Mouse (Mus musculus): Measurements from ENCODE around the gene Tlx1.
A peak's percentile ranks its signal among the peaks of the same experiment; 100 is the strongest.

Gene Tlx1

DNA sequence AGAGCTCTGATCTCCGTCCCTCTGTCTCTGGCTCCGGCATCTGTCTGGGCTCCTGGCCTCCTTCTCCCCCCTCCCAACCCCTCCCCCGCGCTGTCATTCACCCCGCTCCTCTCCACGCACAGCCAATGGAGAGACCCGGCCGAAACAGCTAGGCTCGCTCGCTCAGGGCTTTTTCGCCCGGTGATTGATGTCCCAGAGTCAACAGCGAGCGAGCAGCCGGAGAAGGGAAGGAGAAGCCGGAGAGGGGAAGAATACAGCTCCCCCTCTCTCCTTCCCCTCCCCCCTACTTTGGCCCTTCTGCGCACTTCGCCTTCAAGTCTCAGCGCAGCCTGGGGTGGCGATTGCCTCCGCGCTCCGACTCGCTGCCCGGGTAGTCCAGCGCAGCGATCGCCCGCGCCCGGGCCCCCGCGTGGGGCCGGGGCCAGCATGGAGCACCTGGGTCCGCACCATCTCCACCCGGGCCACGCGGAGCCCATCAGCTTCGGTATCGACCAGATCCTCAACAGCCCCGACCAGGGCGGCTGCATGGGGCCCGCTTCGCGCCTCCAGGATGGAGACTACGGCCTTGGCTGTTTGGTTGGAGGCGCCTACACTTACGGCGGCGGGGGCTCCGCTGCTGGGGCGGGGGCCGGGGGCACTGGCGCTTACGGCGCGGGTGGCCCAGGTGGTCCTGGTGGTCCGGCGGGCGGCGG lies at the start of gene Tlx1:
TSS of gene Tlx1 (plus strand) at position 191 of the 692 bp plus-strand sequence.
- DNase-seq (ENCODE audit: low spot score) = peak; percentile 74

DNA sequence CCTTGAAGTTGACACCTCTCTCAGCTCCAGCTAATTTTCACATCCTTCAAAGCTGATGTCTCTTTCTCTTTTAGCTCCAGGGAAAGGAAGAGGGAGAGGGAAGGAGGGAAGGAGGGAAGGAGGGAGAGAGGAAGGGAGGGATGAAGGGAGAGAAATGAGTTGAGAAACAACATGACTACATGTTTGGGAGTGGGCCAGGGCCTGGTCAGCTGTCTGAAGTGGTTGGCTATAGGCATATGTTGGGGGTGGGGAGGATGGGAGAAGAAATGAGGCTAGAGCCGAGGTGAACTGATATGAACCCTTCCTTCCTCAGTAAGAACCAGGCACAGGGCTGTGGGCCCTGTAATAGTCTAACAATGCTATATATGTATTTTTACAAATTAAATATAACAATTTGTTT lies 44.9 kb upstream of the Tlx1 start:
- no peak for DNase-seq (ENCODE audit: low spot score)

GRCm38 (mm10) chr19:45106689-45107088 lies 43.8 kb upstream of the Tlx1 start:
- DNase-seq (ENCODE audit: low spot score) = no peak

DNA sequence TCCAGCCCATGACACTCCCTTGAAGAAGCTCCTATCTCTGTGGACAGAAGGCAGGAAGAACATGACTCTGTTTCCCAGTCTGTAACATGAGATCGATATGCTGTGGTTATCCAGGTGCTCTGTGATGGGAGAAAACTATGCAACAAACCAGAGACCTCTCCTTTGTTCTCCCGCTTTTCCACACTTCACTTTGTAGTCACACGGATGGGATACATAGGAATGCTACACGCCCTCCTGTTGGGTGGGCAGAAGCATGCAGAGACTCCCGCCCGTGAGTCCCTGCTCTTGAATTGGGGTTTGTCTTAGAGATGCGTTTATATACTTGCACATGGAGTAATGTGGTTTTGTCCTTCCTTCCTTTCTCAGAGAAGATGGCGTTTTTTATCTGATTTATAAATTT lies 39.8 kb upstream of the Tlx1 start:
- DNase-seq (ENCODE audit: low spot score) = no peak

DNA sequence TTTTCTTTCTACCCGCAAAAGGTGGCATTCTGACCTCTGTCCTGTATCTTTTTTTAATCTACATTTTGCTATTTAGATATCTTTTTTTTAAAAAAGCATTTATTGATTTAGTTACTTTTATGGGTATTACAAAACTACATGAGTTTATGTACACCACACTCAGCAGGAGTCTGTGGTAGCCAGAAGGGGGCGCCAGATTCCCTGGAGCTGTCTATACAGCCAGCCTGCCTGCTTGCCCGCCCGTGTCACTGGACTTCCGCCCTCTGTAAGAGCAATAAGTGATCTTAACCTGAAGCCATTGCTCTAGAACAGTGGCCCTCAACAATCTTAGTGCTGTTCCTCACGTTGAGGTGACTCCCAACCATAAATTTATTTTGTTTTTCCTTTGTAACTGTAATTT lies 38.0 kb upstream of the Tlx1 start:
- DNase-seq (ENCODE audit: low spot score) = no peak

DNA sequence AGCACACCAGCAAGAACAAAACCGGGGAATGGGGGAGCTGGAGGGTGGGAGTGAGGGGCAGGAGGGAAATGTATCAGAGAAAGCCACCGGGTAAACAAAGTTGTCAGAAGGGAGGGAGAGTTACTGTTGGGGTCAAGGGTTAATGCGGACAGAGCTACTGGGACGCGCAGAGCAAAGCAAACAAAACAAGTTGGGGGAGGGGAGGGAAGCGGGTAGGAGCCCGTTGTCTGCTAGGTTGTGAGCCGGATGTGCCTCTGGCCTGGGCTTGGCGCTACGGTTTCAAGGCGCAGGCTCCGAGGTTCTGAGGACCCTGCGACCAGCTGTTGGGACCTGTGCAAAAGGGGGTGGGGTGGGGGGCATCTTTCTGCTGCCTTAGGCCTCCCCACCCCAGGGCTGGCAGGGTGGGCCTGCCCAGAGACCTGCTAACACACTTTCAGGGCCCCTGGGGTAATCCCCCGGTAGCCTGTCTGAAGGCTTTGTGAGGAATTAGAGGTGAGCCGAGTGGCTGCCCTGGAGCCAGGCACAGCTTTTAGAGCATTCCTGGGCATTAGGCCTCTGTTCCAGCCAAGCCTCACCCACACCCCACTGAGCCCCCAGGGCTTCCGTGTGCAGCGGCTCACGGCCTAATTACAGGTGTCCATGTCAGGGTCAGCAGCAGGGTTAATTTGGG lies 36.6 kb upstream of the Tlx1 start:
- peak; percentile 86 for DNase-seq (ENCODE audit: low spot score)

GRCm38 (mm10) chr19:45114772-45115171 lies 35.7 kb upstream of the Tlx1 start:
- DNase-seq (ENCODE audit: low spot score) = no peak

DNA sequence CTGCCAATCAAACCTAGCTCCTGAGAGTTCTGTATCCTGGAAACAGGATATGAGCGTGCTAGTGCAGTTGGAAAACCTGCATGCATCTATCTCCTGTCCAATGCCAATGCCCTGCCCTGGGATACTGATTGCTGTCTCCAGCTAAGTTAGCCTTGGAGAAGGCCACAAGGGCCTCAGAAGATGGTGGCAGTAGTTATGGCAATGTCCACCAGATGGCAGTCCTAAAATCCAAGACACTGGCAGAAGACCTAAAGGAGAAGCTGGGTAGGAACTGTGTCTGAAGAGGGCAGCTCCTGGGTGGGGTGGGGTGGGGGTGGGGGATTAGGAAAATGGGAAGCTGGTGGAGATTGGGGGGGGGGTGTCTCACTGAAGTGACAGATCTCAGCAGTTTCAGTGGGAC lies 33.7 kb upstream of the Tlx1 start:
- DNase-seq (ENCODE audit: low spot score) = peak; percentile 76

DNA sequence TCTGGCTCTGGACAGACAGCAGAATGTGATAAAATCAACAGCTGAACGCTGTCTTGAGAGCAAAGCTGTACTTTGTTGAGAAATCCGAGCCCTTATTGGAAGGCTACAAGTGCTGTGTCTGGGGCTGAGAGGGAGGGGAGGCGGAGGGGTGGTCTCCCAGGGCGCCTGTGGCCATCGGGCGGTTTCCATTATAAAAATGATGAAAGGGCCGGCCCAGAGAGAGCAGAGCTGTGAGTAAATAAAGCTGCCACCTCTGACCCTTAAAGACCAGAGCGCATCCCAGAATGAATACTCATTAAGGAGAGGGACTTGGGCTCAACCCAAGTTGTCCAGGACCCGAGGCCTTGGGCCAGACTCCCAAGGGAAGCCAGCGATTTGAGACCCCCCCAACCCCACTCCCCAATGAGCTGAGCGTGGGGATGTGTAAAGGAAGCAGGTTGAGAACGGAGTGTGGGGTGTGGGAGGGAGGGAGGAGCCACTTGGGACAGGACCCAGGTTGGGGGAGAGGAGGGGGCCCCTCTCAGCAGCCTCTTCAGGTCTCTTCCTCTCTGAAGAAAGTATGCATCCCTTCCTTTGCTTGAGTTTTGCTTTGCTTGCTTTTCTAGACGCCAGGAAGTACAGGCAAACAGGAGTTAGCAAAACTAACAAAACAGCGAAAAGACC lies 18.4 kb upstream of the Tlx1 start:
- DNase-seq (ENCODE audit: low spot score) = no peak

DNA sequence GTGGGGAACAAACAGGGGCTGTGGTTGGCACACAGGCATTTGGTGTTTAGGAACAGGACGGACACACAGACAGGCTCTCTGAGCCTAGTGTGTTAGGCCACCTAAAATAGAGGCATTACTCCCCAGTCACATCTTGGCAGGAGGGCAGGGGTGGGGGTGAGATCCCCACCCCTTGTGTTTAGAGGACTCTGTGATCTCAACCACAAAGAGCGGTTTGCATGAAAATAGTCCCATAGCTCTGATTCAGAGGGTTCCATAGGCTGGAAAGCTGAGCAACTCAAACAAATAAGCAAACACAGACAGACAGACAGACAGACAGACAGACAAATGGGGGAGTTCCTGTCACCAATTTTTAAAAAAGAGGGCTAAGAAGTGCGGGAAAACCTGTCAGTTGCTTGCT lies 7.9 kb upstream of the Tlx1 start:
- no peak for DNase-seq (ENCODE audit: low spot score)

GRCm38 (mm10) chr19:45143214-45143895 lies 7.1 kb upstream of the Tlx1 start:
- DNase-seq (ENCODE audit: low spot score) = peak; percentile 50

GRCm38 (mm10) chr19:45147071-45147470 lies 3.4 kb upstream of the Tlx1 start:
- no peak for DNase-seq (ENCODE audit: low spot score)

- peak; percentile 39 for DNase-seq (ENCODE audit: low spot score)
Observed at GRCm38 (mm10) chr19:45151361-45152182, 1.1 kb downstream of the Tlx1 start.

DNA sequence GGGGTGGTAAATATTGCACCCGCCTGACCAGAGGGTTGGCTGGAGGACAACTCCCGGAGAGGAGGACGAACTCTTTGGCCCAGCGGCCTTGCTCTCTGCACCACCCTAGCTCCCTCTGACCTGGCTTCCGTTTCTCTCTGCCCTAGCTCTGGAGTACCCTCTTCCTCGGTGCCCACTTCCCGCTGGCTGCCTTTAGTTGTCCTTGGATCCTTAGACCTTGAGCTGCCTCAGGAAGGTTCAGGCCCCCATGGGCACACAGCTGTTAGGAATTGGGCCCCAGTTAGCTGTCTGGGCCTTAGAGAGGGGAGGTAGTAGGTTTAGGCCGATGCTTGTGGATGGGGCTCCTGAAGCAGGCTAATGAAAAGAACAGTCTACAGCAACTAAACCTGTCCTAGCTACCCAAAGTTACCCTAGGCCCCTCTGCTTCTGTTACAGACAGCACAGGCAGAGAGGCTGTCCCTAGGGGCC lies 1.7 kb downstream of the Tlx1 start:
- no peak for DNase-seq (ENCODE audit: low spot score)

DNA sequence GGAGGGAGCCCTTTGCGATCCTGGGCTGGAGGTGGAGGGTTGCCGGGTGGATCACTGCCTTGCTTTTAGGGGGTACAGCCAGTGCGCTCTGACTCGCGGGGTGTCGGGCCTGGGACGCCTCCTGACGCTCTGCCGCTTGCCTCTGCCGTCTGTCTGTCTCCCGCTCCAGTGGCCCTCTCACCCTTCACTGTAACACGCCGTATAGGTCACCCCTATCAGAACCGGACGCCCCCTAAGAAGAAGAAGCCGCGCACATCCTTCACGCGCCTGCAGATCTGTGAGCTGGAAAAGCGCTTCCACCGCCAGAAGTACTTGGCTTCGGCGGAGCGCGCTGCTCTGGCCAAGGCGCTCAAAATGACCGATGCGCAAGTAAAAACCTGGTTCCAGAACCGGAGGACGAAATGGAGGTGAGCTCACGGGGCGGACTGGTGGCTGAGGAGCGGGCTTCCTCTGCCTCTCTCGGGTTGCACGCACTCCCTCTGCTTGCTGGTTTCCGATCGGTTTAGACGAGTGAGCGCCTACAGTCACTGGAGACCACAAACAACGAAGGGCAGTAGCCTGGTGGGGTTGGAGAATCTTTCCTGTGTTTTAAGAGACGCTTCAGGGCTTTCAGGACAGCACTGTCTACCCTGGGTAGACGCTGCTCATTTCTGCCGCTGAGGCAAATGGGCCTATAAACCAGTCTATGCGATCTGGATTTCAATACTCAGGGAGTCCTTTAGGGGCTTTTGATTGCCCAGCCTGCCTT lies 3.0 kb downstream of the Tlx1 start:
- peak; percentile 44 for DNase-seq (ENCODE audit: low spot score)

DNA sequence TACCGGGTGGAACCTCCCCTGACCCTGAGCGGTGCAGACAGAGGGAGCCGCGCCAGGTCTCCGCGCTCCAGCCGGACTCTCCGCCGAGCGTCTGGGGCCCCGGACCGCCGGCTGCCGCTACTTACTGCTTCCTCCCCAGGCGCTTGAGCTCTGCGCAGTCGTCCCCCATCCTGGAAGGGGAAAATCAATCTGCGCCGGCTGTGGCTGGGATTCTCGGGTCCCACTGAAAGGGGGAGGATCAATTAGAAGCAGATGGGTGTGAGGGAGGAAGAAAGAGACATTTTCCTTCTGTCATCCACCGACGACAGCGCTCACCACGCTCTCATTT lies 3.5 kb downstream of the Tlx1 start:
- peak; percentile 55 for DNase-seq (ENCODE audit: low spot score)

DNA sequence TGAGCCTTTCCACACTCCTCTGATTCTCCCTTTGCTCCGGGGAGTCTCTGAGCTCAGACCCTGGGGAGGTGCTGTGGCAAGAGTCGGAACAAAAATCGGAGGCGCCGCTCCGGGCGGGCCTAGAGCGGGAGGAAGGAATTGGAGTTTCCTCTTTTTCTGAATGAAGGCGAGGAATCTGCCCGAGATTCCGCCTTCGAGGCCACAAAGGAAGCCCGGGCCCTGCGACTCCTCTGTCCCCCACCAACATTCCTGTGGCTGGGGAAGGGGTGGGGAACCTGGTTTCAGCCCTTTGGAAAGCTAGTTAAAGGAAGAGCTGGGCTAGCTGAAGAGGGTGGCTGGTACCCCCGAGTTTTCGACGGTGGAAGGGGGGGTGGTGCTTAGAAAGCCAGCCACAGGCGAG lies 4.0 kb downstream of the Tlx1 start:
- no peak for DNase-seq (ENCODE audit: low spot score)

DNA sequence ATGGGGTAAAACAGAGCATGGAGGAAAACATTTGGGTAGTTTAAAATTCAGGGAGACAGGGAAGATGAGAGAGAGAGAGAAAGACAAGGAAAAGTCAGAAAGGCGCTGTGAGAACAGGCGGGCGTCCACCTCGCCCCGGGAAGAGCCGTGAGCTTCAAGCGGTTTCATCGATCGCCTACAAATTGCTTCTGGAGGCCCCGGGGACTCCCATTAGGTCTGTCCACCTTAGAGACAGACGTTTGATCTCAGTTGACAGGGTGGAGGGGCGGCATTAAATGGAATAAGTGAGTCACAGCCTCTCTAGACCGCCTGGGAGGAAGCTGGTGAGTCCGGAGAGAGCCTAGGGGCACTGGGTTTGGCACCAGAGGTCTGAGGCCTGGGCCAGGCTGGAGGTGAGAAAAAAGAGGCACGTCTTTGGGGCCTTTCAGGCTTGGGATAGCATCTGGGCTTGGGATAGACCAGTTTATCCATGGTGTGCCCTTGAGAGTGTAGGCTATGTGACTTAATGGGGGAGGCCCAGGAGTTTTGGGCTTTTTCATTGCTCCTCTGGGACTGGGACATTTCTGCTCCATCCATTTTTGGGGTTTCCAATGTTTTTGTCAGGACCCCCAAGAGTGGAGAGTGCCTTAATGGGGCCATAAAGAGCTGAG lies 4.8 kb downstream of the Tlx1 start:
- DNase-seq (ENCODE audit: low spot score) = no peak

DNA sequence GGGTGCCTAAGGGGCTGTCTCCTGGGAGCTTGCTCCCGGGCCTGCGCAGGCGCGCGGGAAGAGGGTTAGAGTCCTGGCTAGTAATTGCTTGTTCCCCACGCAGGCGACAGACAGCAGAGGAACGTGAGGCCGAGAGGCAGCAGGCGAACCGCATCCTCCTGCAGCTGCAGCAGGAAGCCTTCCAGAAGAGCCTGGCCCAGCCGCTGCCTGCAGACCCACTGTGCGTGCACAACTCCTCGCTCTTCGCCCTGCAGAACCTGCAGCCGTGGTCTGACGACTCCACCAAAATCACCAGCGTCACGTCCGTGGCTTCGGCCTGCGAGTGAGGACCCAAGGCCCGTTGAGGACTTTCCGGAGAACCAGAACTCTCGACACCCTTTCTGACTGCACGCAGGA lies 5.3 kb downstream of the Tlx1 start:
- no peak for DNase-seq (ENCODE audit: low spot score)

DNA sequence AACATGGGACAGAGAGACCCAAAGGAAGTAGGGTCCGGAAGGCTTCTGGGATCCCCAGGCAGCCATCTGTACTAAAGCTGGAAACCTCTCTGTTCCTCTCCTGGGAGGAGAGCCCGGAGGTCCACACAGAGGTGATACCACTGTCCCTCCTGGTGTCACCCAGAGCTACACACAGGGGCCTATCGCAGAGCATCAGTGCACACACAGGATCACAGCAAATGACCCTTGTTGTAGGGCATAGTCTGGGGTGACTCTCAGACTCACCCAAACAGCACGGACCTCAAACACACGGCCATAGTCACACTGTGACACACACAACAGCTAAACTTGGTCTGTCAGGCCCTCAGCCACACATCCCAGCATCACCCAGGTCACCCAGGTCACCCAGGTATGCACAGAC lies 5.9 kb downstream of the Tlx1 start:
- DNase-seq (ENCODE audit: low spot score) = no peak

DNA sequence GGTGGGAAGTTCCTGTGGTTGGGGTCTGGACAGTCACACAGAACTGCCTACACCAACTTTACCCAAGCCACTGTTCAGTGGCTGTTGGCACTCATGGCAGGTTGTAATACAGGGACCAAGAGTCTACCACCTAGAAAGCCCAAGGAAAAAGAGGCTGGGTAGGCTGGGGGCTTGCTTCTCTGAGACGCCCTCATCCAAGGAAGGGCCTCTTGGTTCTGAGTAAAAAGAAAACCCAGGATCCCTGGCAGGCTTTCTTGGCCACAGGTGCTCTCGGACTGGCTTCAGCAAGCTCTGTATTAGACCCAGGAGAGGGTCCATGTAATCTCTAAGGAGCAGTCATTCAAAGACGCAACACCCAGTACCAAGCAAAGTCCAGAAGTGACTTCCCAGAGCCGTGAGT lies 7.7 kb downstream of the Tlx1 start:
- DNase-seq (ENCODE audit: low spot score) = no peak
